Mouse (Mus musculus) G1E (cell line): ENCODE measurements around the gene Arih1.
"Not testable (repeated sequence)": the region's sequence is repeated elsewhere in the genome, so short reads cannot be mapped to it uniquely, and the experiment has no call there.

Experiments
- CTCF ChIP-seq: IDR thresholded peaks from 2 replicates; pipeline ENCODE4 v1.5.1; 2012; ENCODE audit warnings: low read depth, low read length, inconsistent platforms, mixed read lengths
- GATA1 ChIP-seq: IDR thresholded peaks from 2 replicates; pipeline ENCODE4 v1.6.1; 2012; ENCODE audit warnings: borderline replicate concordance, low read length, inconsistent platforms, mixed read lengths
- GATA2 ChIP-seq: IDR thresholded peaks from 2 replicates; pipeline ENCODE4 v1.6.1; 2012; ENCODE audit warnings: low read depth, low read length, inconsistent platforms, borderline replicate concordance
- POLR2AphosphoS5 ChIP-seq: IDR thresholded peaks from 2 replicates; pipeline ENCODE4 v1.6.1; 2012; ENCODE audit warnings: low read depth, low read length, inconsistent platforms; ENCODE audit not compliant: insufficient replicate concordance
- TAL1 ChIP-seq: conservative IDR thresholded peaks from 2 replicates; pipeline ENCODE4 v1.6.1; 2012; ENCODE audit warnings: low read depth, low read length, inconsistent platforms, mixed read lengths

DNA sequence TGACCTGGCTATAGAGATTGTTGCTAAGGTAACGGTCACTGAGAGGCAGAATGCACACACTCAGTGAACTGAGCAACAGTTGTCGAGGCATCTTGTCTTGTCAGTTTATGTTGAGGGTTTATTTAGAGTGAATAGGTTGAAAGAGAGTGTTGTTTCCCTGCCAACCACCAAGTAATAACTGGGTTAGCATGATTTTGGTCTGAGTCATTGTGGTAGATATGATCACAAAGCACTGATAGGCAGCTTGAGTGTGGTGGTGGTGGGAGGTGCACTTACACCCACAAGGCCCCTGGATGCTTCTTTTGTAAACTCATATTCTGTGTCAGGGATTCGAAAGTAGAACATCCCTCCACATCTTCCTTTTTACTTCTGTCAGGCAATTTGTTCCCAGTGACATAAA, 125.9 kb downstream of the Arih1 start:
- not testable (repeated sequence) for TF ChIP-seq CTCF, TAL1, GATA1, POLR2AphosphoS5, GATA2
